Mouse (Mus musculus) myocyte (in vitro differentiated cells): ENCODE measurements around the gene Gm5724. TPM values are rescaled to one million over a fixed set of nuclear protein-coding genes. Genes with fewer than 3 reads are reported as not detected.

Experiments
- H3K27me3 ChIP-seq: one replicate; pipeline ENCODE4 v1.6.1; 2011; ENCODE audit not compliant: control insufficient read depth, insufficient read depth, insufficient read length
- H3K36me3 ChIP-seq: one replicate; pipeline ENCODE4 v1.6.1; 2011; ENCODE audit not compliant: control insufficient read depth, insufficient read depth
- H3K4me2 ChIP-seq: one replicate; pipeline ENCODE4 v1.6.1; 2011; ENCODE audit warnings: low read depth, control low read depth
- H3K4me3 ChIP-seq: one replicate; pipeline ENCODE4 v1.5.1; 2011; ENCODE audit warnings: mild to moderate bottlenecking, control low read depth, moderate library complexity
- H3K79me2 ChIP-seq: one replicate; pipeline ENCODE4 v1.6.1; 2011; ENCODE audit not compliant: control insufficient read depth, insufficient read depth
- H3ac ChIP-seq: one replicate; pipeline ENCODE4 v1.6.1; 2011; ENCODE audit not compliant: control insufficient read depth, insufficient read length
- CEBPB ChIP-seq: IDR thresholded peaks from 2 replicates; pipeline ENCODE4 v1.6.1; 2011; ENCODE audit warnings: mild to moderate bottlenecking, moderate library complexity; ENCODE audit not compliant: poor library complexity, insufficient read depth, severe bottlenecking
- E2F4 ChIP-seq: IDR thresholded peaks from one replicate; pipeline ENCODE4 v1.6.1; 2011; ENCODE audit warnings: mild to moderate bottlenecking, control low read depth, moderate library complexity; ENCODE audit not compliant: insufficient read depth
- MAX ChIP-seq: IDR thresholded peaks from one replicate; pipeline ENCODE4 v1.6.1; 2011; ENCODE audit warnings: low read depth, mild to moderate bottlenecking, control low read depth
- MYOD1 ChIP-seq, 3 experiments: IDR thresholded peaks; one replicate each; pipeline ENCODE4 v1.6.1; 2011; ENCODE audit warnings: control low read depth in 2 of 3, low read depth in 2 of 3, mild to moderate bottlenecking in 2 of 3, moderate library complexity in 1 of 3; ENCODE audit not compliant: insufficient read length in 2 of 3, control insufficient read depth in 1 of 3
- MYOG ChIP-seq, 3 experiments: IDR thresholded peaks; one replicate each; pipeline ENCODE4 v1.6.1; 2011; ENCODE audit warnings: control low read depth in 2 of 3, low read depth in 2 of 3, mild to moderate bottlenecking in 2 of 3; ENCODE audit not compliant: insufficient read length in 2 of 3, control insufficient read depth in 1 of 3, insufficient read depth in 1 of 3
- POLR2A ChIP-seq: IDR thresholded peaks from one replicate; pipeline ENCODE4 v1.6.1; 2011; ENCODE audit warnings: low read depth, mild to moderate bottlenecking, control low read depth, moderate library complexity; ENCODE audit not compliant: insufficient read length
- POLR2AphosphoS2 ChIP-seq: IDR thresholded peaks from one replicate; pipeline ENCODE4 v1.6.1; 2011; ENCODE audit warnings: low read depth, control low read depth; ENCODE audit not compliant: insufficient read length
- REST ChIP-seq: IDR thresholded peaks from one replicate; pipeline ENCODE4 v1.6.1; 2011; ENCODE audit warnings: mild to moderate bottlenecking, control low read depth, moderate library complexity; ENCODE audit not compliant: insufficient read depth, insufficient read length
- SRF ChIP-seq: IDR thresholded peaks from one replicate; pipeline ENCODE4 v1.6.1; 2011; ENCODE audit warnings: low read depth; ENCODE audit not compliant: control insufficient read depth, insufficient read length
- TCF12 ChIP-seq: IDR thresholded peaks from one replicate; pipeline ENCODE4 v1.6.1; 2011; ENCODE audit warnings: mild to moderate bottlenecking, control low read depth; ENCODE audit not compliant: poor library complexity, insufficient read depth, severe bottlenecking
- TCF3 ChIP-seq: IDR thresholded peaks from one replicate; pipeline ENCODE4 v1.6.1; 2011; ENCODE audit warnings: low read depth, control low read depth; ENCODE audit not compliant: insufficient read length
- USF1 ChIP-seq: IDR thresholded peaks from one replicate; pipeline ENCODE4 v1.6.1; 2011; ENCODE audit warnings: low read depth, mild to moderate bottlenecking, control low read depth, moderate library complexity
- polyA plus RNA-seq: library from polyadenylated mRNA; unstranded; fragments of >200 nt; fragmentation: generic; extraction: Trizol; gene quantifications from one replicate; pipeline ENCODE4 v1.2.1, GENCODE M21; 2012; ENCODE audit warnings: missing spikeins

Gm5724 gene
- polyA plus RNA-seq, result not detected

DNA sequence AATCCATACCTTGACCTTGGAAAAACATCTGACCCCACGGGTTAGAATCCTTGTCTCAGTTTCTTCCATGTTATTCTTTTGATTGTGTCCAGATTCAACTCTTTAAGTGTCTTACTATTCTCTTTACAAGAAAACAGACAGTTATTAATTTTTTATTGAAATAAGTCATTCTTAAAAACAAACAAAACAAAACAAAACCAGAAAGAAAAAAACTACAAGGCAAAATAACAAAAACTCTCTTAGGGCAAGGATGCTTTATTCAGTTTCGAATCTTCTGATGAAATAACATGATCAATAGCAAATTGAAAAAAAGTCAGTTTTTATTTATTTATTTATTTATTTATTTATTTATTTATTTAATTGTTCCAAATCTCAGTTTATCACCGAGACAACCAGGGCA is at the start of gene Gm5724:
TSS of gene Gm5724 (minus strand) at position 101 of the 400 bp plus-strand sequence.
- Histone ChIP-seq H3K36me3 (no peaks in the 10 kb centered on the region), H3K4me2 (no peak within 1 kb of the TSS), H3ac (no peak within 1 kb of the TSS), H3K4me3 (no peak within 1 kb of the TSS), H3K79me2 (no peaks in the 10 kb centered on the region), H3K27me3 (no peaks in the 10 kb centered on the region)
- TF ChIP-seq E2F4, result no peak
- no peak for TF ChIP-seq TCF12
- no peak for TF ChIP-seq TCF3
- TF ChIP-seq POLR2A, result no peak
- TF ChIP-seq MYOD1 (IDR thresholded peaks at IDR 0.05; ENCODE audit: control insufficient read depth in 1 of 3, insufficient read length in 2 of 3, low read depth in 2 of 3), result no peak
- no peak for TF ChIP-seq POLR2AphosphoS2
- no peak for TF ChIP-seq CEBPB
- no peak for TF ChIP-seq REST
- no peak for TF ChIP-seq MAX
- TF ChIP-seq SRF, result no peak
- TF ChIP-seq MYOG (IDR thresholded peaks at IDR 0.05; ENCODE audit: control insufficient read depth in 1 of 3, insufficient read depth in 1 of 3, insufficient read length in 2 of 3, low read depth in 2 of 3), result no peak
- TF ChIP-seq USF1, result no peak

- Histone ChIP-seq H3K27me3 (no peaks in the 10 kb centered on the region), H3K4me3 (no peak overlapping the region), H3K79me2 (no peaks in the 10 kb centered on the region), H3ac (no peak overlapping the region), H3K4me2 (no peak overlapping the region), H3K36me3 (no peaks in the 10 kb centered on the region)
- TF ChIP-seq MYOD1 (IDR thresholded peaks at IDR 0.05; ENCODE audit: control insufficient read depth in 1 of 3, insufficient read length in 2 of 3, low read depth in 2 of 3) (no peak), SRF (no peak), CEBPB (no peak)
Measured at GRCm38 (mm10) chr6:141797837-141798236, 24.2 kb upstream of the Gm5724 start.

- TF ChIP-seq USF1 (no peak), MAX (no peak), CEBPB (no peak), POLR2AphosphoS2 (no peak), MYOD1 (IDR thresholded peaks at IDR 0.05; ENCODE audit: control insufficient read depth in 1 of 3, insufficient read length in 2 of 3, low read depth in 2 of 3) (no peak), REST (no peak)
- H3K4me3 ChIP-seq, result no peak overlapping the region
- H3K27me3 ChIP-seq, result no peaks in the 10 kb centered on the region
- no peak overlapping the region for H3ac ChIP-seq
- no peaks in the 10 kb centered on the region for H3K79me2 ChIP-seq
- H3K4me2 ChIP-seq, result no peak overlapping the region
- no peaks in the 10 kb centered on the region for H3K36me3 ChIP-seq
Measured at GRCm38 (mm10) chr6:141774476-141774875, 866 bp upstream of the Gm5724 start.

- Histone ChIP-seq H3K36me3 (no peaks in the 10 kb centered on the region), H3K79me2 (no peaks in the 10 kb centered on the region), H3K4me2 (no peak overlapping the region), H3ac (no peak overlapping the region), H3K4me3 (no peak overlapping the region), H3K27me3 (no peaks in the 10 kb centered on the region)
- TF ChIP-seq SRF (no peak), E2F4 (no peak), MAX (no peak), POLR2AphosphoS2 (no peak), CEBPB (no peak), MYOD1 (IDR thresholded peaks at IDR 0.05; ENCODE audit: control insufficient read depth in 1 of 3, insufficient read length in 2 of 3, low read depth in 2 of 3) (no peak), TCF3 (no peak), MYOG (IDR thresholded peaks at IDR 0.05; ENCODE audit: control insufficient read depth in 1 of 3, insufficient read depth in 1 of 3, insufficient read length in 2 of 3, low read depth in 2 of 3) (no peak)
Measured at GRCm38 (mm10) chr6:141691246-141691645, 82.4 kb downstream of the Gm5724 start.

GRCm38 (mm10) chr6:141687008-141687407 is 86.6 kb downstream of the Gm5724 start:
- H3K79me2 ChIP-seq, result no peaks in the 10 kb centered on the region
- no peaks in the 10 kb centered on the region for H3K27me3 ChIP-seq
- TF ChIP-seq E2F4 (no peak), SRF (no peak), MYOG (IDR thresholded peaks at IDR 0.05; ENCODE audit: control insufficient read depth in 1 of 3, insufficient read depth in 1 of 3, insufficient read length in 2 of 3, low read depth in 2 of 3) (no peak), TCF3 (no peak), MYOD1 (IDR thresholded peaks at IDR 0.05; ENCODE audit: control insufficient read depth in 1 of 3, insufficient read length in 2 of 3, low read depth in 2 of 3) (no peak), CEBPB (no peak), POLR2AphosphoS2 (no peak), REST (no peak), TCF12 (no peak), USF1 (no peak), POLR2A (no peak), MAX (no peak)
- no peaks in the 10 kb centered on the region for H3K36me3 ChIP-seq
- no peak overlapping the region for H3ac ChIP-seq
- no peak overlapping the region for H3K4me2 ChIP-seq
- no peak overlapping the region for H3K4me3 ChIP-seq

Other genes starting within 250 kb of the Gm5724 start
- not detected for gene Slco1c1, start 249.4 kb downstream of the Gm5724 start, polyA plus RNA-seq
- gene Slco1b2, start 144.3 kb downstream of the Gm5724 start, polyA plus RNA-seq, result not detected
- gene Slco1a4, start 82.4 kb upstream of the Gm5724 start, polyA plus RNA-seq, result not detected
- gene Slco1a1, start 173.2 kb upstream of the Gm5724 start, polyA plus RNA-seq, result not detected
- gene Gm6614, start 237.6 kb upstream of the Gm5724 start, polyA plus RNA-seq, result not detected